Mouse (Mus musculus): ENCODE results near the gene Vill. TPM values are rescaled to one million over a fixed set of nuclear protein-coding genes. Genes with fewer than 3 reads are reported as not detected.

Gene Vill
- total RNA-seq, 2 experiments from 2014 or later = 0.62 to 0.76 TPM

DNA sequence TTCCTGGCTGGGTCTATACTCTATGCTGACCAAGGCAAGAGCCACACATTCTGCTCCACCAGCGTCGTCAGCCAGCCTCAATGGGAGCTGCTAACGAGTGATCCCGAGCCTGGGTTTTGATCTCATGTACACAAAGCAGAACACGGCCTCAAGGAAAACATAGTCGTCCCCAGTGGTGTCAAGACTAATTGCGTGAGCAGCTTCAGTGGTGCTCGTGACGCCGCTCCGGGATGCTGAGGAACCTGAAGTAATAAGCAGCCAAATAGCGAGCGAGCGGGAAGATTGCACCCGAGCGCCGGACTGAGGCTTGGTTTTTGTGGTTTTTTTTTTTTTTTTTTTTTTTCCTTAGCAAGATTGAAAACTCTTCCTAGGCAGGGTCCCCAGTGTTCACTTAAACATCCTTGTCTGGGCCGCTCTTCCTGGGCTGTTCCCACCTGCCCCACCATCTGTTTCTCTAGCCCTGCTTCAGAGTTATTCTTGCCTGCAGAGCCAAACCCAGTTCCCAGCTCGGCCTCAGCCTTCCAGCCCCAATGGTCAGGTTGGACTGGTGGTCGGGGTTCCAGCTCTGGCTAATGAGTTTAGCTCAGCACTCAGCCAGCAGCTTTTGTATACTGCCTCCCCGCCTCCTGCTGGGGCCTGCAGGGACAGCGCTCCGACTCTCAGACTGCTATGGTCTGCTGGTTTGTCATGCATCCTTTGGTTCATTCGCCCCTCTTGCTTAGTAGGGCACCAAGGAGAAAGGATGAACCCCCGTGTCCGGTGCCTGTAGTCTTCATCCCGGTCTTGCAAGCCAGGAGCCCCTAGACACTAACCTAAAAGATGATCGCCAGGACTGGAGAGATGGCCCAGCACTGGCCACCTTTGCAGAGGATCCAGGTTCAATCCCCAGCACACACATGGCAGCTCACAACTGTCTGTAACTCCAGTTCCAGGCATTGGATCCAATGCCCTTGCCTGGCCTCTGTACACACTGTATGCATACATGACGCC lies 17.6 kb upstream of the Vill start:
- DNase-seq = no peak

DNA sequence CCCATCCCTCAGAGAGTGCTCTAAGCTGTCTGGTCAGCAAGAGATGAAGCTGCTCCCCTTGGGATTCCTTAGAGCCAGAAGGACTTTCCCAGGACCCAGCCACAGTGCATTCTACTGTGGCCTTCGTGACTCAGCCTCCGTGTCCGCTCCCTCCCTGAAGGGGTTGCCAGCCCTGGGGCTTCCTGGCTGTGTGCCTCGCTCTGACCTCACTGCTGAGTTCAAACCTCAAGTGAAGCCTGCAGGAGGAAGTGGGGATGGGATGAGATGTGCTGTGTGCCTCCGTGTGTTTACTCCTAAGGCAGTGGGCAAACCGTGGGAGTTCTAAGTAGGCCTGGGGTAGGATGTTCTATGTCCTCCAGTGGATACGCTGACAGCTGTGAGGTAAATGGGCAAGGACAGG lies 16.7 kb upstream of the Vill start:
- no peak for DNase-seq

DNA sequence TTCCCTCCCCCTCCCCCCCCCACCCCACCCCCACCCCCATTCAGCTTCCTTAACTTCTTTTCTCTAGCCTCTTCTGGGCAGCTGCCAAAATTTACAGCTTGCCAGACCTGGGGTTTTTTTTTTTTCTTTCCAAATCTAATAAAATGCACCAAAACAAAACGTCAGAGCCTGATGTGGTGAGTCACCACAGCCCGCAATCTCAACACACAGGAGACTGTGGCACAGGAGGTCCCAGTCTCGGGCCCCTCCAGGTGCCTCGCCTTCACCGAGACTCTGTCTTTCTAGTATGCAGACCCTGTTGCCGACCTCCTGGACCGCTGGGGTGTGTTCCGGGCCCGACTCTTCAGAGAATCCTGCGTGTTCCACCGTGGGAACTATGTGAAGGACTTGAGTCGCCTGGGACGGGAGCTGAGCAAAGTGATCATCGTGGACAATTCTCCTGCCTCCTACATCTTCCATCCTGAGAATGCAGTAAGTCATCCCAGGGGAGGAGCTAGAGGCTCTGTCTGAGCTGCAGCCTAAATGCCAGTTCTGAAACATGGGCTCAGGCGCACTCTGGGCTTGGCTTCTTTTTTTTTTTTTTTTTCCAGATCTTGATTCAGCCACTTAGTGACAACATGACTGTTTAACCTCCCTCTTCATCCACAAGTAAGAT lies 15.4 kb upstream of the Vill start:
- peak in 1 of 2 experiments; percentile 16 for DNase-seq

DNA sequence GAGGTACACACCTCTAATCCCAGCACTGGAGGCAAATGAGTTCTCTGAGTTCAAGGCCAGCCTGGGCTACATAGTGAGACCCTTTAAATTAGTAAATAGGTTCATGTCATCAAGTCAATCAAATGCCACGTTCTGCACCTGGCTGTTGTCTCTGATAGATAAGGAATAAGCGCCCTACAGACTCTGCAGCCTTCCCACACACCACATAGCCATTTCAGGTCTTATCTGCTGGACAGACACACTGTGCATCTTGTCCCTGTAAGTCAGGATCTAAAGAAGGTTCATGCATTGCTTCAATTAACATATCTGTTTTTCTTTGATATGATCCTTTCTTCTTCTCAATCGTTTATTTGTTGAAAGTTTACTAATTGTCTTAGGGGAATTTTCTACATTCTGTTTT lies 14.0 kb upstream of the Vill start:
- no peak for DNase-seq

DNA sequence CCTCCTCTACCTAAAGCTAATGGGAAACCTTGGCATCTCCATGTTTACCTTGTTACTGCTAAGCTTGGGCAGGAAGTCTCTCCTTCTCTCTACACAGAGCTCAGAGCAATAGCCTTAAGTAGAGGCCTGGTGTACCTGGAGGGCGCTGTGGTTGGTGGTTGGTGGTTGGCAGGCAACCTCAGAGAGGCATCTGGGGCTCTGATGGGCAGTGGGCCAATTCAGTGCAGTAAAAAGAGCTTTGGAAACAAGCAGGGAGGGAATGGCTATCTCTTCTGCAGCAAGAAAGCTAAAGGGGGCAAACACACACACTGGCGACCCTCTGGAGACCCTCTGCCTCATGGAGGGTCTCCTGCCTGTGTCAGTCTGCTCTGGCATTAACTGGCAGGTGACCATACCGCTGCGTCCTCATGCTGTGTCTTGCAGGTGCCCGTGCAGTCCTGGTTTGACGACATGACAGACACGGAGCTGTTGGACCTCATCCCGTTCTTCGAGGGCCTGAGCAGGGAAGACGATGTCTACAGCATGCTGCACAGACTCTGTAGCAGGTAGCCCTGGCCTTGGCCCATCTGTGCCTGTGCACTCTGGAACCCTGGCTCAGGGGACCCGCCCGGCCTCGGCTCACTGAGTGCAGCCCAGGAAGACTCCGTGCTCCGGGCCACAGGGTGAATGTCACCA lies 12.3 kb upstream of the Vill start:
- DNase-seq = no peak

DNA sequence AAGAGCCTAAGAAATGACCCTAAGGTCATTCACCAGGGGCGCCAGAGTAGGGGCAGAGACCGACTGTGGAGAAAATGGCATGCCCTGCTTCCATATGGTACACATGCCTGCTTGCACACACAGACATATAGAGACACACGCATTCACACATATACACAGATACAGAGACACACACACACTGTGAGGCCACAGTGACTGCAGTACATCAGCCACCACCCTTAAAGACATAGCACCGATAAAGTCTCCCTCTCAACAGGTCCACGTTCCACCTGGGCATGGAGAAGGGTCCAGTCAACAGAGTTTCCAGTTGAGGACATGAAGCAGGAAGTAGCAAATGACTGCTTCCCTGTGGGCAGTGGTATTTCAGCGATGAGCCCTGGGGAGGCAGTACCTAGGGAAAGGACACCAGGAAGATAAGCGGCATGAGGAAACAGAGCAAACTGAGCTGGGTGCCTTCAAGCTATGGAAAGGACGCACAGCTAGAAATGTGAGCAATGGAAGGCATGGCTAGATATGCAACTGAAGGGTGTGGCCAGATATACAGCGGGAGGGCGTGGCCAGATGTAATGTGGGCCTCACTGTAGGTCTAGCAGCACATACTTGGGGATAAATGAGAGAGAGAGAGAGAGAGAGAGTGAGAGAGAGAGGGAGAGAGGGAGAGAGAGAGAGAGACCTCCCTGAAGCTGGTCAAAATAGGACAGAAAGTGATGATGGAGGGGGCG lies 4.2 kb upstream of the Vill start:
- DNase-seq = no peak

DNA sequence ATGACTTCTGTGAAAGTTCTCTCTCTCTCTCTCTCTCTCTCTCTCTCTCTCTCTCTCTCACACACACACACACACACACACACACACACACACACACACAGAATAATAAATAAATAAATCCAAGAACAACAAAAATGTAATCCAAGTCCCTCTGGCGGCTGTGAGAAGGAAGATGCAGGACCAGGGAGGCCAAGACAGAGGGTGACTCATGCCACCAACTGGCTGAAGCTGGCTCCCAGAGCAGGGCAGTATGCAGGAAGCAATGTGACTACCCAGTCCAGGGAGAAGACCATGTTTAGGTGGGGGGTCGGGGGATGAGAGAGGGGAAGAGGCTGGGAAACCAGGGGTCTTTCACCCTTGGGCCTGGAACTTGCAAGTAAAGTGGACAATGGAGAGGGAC lies 1.4 kb upstream of the Vill start:
- DNase-seq = no peak

DNA sequence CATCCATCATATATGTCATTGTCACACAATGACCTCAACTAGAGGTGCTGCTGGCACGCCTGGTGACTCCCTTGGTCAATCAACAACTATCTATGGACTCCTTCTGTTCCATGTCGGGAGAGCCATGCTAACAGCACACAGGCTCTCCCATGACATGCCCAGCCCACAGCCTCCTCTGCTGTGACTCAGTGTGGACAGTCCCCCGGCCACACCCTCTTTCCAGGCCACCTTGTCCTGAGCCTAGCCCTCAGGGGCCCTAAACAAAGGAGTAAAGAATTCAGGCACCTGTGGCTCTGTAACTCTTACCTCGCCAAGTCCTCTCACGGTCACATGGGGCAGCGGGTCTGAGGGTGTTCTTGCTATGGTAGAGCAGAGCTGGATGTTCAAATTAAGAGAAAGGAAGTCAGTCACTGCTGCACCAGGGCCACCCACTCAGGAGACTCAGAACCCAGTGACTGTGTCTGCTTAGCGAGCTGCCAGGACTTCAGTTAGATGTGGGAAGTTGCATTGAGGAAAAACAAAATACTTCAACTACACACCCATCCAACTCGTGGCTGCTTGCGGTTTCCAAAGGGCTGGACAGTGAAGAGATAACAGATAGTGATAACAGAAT lies 1.5 kb downstream of the Vill start:
- DNase-seq = no peak

DNA sequence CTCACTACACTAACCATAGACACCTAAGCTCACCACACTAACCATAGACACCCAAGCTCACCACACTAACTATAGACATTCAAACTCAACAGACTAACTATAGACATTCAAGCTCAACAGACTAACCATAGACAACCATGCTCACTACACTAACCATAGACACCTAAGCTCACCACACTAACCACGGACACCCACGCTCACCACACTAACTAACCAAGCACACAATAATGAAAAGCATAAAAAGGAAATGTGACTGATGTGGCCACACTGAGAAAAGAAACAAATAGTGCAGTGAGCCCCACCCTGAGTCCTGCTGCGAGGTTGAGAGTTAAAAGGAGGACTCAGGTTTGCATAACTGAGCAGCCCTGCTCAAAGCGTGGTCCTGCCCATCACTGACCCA lies 2.8 kb downstream of the Vill start:
- DNase-seq = no peak

DNA sequence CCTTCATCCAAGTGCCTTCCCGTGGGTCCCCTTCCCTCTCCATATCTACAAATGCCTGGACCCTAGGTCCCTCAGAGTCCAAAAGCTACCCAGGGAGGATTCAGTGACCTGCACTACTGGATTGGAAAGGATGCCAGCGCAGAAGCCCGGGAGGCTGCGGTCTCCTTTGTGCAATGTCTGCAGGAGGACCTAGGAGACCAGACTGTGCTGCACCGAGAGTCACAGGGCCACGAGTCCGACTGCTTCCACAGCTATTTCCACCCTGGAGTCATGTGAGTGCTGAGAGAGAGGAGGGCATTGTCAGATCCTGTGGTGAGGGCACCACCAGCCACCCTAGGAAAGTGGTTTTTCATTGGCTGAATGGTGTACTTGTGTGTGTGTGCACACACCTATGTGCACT lies 5.7 kb downstream of the Vill start:
- no peak for DNase-seq

DNA sequence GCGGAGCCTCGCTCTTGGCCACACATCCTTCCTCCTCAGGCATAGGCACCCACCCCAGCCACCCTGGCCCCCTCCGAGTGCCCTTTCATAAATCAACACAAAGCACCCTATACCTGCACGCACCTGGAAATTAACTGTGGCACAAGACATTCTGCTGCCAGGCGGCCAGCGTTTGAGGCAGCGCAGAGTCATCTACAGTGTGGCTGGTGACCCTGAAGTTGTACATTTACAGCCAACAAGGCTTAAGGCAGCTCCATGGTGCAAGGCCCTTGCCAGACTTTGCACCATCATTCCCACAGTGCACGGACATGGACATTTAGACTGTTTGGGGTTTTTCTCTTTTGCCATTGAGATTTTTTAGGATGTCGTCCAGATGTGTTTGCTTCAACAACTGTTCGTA lies 8.1 kb downstream of the Vill start:
- DNase-seq = no peak

DNA sequence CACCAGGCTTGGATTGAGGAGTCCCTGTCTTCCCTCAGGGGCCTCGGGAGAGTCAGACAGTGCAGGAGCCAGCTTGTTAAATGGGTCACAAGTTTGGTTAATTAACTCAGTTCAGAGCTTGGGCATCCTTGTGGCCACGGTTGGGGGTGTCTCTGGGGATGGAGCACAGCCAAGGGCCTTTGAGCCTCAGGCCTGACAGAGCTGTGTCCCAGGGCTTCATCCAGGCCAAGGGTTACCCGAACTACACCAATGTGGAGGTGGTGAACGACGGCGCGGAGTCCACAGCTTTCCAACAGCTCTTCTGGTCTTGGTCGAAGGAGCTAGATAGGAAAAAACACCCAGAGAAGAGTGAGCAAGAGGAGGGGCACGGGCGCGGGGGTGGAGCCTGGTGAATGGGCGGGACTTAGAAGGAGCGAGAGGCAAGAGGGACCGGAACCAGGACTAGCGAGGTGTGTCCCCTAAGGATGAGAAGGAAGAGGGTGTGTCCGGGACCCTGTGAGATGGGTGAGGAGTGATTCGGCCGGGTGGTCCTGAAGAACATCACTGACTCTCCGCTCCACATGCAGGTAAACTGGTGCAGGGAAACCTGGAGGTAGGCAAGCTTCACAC lies 10.6 kb downstream of the Vill start:
- DNase-seq = no peak

DNA sequence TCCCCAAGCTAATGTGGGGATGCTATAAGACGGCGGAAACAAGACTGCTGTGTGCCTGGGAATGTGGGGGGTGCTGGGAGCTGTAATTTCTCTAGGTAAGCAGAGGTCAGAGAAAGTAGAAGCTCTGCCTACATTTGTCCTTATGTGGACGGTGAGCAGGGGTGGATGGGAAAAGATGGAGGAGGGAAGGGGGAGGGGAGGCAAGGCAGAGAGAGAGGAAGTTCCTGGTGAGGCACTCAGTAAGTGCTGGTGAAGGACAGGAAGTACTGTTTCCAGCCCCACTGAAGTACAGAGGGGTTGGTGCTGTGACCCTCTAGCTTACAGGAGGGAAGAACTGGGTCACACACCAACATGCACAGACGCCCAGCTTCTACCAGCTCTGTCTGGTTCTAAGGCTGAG lies 11.7 kb downstream of the Vill start:
- no peak for DNase-seq

DNA sequence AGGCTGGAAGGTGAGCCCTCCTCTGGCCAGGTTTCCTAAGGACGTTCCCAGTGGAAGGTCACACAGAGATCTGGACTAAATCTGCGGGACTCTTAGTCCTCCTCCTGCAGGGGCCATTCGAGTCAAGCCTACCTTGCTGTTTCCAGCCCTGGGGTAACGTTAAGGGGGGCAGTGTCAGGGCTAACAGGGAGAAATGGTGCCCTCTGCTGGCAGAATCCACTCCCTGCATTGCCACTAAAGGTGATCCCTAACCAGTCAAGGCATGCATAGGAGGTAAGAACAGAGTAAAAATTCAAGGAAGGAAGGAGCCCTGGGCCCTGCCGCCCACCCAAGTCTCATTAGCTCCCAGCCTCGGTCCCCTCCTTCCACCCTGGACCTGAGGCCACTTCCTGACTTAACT lies 15.0 kb downstream of the Vill start:
- peak; percentile 73 to 82 for DNase-seq

DNA sequence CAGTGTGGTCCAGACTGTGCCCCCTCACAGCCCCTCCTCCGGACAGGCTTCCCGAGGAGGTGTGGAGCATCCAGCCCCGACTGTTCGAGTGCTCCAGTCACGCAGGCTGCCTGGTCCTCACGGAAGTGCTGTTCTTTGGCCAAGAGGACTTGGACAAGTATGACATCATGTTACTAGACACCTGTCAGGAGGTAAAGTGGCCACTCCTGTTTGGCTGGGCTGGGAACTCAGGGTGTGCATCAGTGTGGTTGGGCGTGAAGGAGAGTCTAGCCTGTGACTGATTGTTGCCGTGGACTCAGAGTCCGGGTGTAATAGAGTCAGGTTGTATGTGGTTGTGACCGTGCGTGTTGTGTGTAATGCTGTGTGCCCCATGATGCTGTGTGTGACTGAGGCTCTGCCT lies 15.7 kb downstream of the Vill start:
- no peak for DNase-seq

DNA sequence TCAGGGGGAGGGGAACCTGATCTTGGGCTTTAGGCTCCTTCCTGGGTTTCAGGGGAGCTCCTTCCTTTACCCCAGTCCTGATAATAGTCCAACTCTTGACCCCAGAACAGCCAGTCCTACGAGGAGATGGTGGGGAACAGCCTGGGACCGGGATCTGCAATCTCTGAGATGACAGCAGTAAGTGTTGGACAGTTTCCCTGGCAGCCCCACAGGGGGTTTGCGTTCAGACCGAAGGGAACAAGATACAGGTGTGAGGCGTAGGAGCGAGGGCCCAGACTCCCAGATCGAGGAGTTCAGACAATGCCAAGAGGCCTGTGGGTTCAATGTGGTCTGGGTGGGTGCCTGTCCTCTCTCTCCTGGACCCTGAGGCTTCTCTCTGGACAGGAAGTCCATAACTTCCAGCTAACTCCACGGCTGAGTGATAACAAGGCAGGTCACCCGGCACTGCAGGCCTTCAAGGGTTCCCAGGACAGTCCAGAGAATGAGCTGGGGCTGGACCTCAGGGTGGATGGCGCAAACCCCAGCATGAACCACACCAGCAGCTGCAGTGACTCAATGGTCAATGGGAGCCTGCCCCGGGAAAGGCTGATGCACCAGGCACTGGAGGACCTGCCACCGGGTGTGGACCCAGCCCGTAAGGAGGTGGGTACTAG lies 17.7 kb downstream of the Vill start:
- no peak for DNase-seq

DNA sequence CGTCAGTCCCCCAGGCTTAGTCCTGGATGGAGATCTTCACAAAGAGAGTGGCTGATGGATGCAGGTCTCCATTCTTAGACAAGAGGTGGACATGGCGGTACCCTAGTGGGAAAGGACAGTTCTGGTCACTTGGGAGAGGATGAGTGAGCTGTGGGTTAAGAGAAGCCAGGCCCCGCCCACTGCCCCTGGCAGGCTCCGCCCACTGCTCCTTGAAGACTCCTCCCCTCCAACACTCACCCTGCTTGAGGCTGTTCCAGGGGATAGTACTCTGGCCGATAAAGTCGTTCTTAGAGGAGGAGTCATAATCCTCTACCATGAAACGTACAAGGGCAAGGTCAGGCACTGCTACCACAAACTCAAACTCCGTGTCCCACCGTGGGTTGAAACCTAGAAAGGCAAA lies 19.2 kb downstream of the Vill start:
- DNase-seq = no peak

DNA sequence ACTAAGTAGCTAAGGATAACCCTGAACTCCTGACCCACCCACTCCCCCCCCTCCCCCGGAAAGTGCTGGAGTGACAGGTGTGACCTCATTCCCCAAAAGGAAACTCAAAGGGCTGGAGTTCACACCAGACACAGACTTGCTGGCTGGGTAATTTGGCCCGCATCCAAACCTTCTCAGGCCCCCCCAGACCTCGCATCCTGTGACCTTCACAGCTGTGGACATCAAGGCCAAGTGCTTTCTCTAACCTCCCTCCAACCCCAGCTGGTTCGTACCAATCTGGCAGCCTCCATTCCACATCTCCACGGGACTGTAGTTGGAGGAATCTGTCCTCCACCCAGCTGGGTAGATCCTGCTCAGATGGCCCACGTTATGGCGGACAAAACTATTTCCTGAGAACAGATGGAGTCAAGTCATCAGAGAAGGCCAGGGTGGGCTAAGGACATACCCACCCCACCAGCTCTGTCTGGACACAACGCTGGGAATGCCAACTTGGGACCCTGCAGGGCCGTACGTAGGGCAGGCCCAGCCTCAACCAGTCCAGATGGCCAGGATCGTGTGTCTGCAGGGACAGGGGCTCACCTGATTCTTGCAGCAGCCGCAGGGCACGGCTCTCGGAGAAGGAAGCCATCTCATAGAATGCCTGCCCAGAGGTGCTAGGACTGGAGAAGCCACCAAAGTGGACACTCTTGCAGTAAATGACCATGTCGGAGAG lies 20.8 kb downstream of the Vill start:
- DNase-seq = no peak

DNA sequence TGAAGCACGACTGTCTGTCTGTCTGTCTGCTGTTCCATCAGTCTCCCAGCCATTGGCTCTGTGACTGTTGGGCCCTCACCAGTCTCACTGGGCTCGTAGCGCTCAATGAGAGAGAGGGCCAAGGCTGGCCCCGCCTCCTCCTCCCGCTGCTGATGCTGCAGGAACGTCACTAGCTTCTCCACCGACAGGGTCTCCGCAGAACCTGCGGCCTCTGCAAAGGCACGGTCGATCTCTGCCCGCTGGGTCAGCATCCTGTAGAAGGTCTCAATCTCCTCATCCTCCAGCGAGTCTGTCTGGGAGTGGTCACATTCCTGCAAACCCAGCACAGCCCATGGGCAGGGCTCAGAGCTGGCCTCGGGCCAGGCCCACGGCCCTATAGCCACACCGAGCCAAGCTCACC lies 23.1 kb downstream of the Vill start:
- no peak for DNase-seq

DNA sequence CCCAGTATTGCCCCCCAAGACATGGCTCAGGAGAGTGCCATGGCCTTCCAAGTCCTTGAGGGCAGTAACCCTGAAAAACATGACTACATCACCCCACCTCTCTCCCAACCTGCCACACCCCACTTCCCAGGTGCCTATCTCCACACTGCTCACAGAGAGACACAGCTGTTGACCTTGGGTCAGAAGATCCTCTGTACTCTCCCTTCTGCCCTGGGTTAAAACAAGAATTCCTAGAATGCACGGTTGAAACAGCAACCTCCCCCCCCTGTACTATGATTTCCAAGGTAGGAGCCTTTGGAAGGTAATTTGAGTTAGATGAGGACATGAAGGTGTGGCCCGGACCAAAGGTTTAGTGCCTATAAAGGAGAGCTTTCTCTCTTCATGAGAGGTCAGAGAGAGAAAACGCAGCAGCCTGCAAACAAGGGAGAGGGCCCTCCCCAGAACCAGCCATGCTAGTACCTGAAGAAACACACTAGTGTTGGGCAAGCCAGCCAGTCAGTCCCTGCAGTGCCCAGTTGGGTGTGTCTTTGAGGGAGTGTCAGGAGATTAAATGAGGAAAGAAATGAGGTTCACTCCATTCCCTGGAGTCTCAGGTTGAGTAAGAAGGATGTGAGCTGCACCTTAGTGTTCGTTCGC lies 27.6 kb downstream of the Vill start:
- DNase-seq = no peak

Data from layer of hippocampus, postnatal 36 days (tissue).